Mouse (Mus musculus) Patski (cell line): ENCODE measurements around the gene Tbc1d4. TPM values are rescaled to one million over a fixed set of nuclear protein-coding genes. Genes with fewer than 3 reads are reported as not detected.

Source experiments
- ATAC-seq: fragments of 100-300 bp; one replicate; pipeline ENCODE4 v1.8.0; 2021
- CTCF ChIA-PET: fragments of 350-600 bp; sonication (Branson Sonifier 250); formaldehyde crosslinking; loops from one replicate; lab custom pipeline; 2022; ENCODE audit warnings: inconsistent platforms; lab: Charles Lee
- POLR2A ChIA-PET: fragments of 350-600 bp; sonication (Branson Sonifier 250); formaldehyde crosslinking; loops from one replicate; lab custom pipeline; 2022; ENCODE audit warnings: antibody characterized with exemption, inconsistent platforms; lab: Charles Lee
- DNase-seq: peaks from one replicate; pipeline ENCODE4 v3.0.0-alpha.2; 2011; ENCODE audit warnings: low read depth, low spot score
- H3K27me3 ChIP-seq: fragments of 371-371 bp; one replicate; pipeline ENCODE4 v1.5.1; 2021
- CTCF ChIP-seq: fragments of 100-300 bp; IDR thresholded peaks from one replicate; pipeline ENCODE4 v1.5.1; 2021
- in situ Hi-C: fragments of 300-500 bp; cut with MboI; formaldehyde crosslinking; loops from 3 replicates; pipeline ENCODE4 v1.11.1; 2018; ENCODE audit warnings: low pct_unique_long_range_greater_than_20kb, mixed read lengths
- polyA plus RNA-seq: library from polyadenylated mRNA; unstranded; gene quantifications from one replicate; pipeline ENCODE4 v1.2.3, GENCODE M21; 2021

Tbc1d4 gene
- polyA plus RNA-seq, 1 experiment from 2014 or later, result 11.8 TPM

DNA sequence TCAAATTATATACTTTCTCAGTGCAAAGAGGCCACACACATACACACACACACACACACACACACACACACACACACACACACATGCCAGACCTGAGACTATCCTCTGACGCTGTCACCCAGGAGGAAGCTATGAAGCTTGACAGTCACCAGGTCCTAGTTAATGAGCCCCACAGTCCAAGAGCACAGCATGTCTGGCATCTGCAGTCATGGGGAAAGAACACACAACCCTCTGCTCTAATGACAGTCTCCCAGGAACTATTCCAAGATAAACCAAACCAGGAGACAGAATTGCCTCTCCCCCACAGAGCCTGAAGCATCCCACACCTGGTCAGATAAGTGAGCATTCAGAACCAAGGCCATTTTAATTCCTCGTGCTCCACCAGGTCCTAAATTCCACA lies 71.1 kb downstream of the Tbc1d4 start:
- no peak for TF ChIP-seq CTCF
- ATAC-seq, result peak; percentile 88
- POLR2A ChIA-PET, result no interaction called here
- CTCF ChIA-PET, result no interaction called here
- peak; percentile 41 for DNase-seq
- no peaks in the 10 kb centered on the region for H3K27me3 ChIP-seq
- in situ Hi-C loops, result no loop called here

DNA sequence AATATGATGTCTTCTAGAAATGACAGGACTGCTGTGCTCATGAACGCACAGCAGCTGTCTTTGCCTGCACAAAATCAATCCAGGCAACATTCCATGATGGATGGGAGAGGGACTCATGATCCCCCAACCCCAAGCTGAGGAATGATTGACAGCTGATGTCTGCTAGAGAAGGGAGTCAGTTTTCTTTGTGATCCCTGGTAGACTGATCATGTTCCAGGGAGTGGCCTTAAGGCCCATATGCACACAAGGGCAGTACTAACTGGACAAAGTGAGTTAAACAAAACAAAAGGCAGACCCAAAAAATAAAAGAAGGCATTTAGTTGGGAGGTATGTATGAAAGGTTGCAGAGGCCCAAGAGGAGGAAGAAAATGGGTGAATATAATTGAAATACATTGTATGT lies 71.6 kb downstream of the Tbc1d4 start:
- ATAC-seq (no peak), DNase-seq (no peak)
- no peaks in the 10 kb centered on the region for H3K27me3 ChIP-seq
- no peak for TF ChIP-seq CTCF
- in situ Hi-C loops, result no loop called here
- POLR2A ChIA-PET, result no interaction called here
- CTCF ChIA-PET, result interaction anchor here (1.6 kb wide), 1 partner anchor 21 kb away, joined by 3 read pairs; no protein-coding TSS in a partner anchor

DNA sequence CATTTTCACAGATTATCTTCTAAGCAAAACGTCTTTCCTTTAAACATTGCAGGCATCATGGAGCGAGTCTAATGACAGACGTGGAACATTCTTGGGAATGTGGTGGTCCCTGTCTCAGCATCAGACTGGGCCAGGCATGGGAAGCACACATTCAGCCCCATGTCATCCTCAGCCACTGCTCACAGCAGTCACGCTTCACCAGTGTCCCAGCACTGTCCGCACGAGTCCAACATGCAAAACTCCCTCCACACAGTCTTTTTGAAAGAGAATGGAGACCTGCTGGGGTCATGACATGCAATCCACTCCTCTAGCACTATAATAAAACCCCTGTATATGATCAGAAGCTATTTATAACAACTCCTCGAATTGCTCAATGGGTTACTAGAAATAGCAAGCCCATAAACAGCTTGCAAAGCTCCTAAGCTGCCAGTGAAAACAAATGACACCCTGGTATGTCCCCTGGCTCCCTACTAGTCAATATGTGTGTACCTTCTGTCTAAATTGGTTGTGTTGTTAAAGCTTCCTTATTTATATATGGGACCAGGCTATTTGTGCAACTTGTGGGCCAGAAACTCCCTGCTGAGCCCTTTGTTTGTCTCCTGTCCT lies 76.8 kb downstream of the Tbc1d4 start:
- in situ Hi-C loops, result no loop called here
- no peak for DNase-seq
- no peak for ATAC-seq
- no peaks in the 10 kb centered on the region for H3K27me3 ChIP-seq
- ChIA-PET CTCF (interaction anchor here (0.6 to 1.4 kb wide), 4 partner anchors 9 to 81 kb away, joined by 3 to 6 read pairs (median 3); no protein-coding TSS in a partner anchor), POLR2A (no interaction called here)
- no peak for TF ChIP-seq CTCF

DNA sequence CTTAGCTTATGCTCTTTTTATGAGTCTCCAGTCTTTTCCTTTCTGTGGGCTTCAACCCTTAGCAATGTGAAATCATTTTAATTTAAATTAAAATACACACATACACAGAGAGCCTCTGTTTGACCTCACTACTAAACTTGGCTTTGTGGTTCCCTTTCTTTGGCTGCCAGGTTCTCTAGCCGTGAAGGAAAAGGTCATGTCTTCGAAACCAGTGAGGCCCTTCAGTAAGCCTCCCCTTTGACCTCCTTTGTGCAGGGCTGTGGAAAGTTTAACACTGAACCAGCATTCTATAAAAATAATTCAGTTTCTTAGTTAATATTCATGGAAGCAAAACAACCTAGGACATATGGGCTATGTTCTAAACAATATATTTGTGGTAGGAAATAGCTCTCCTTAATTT lies 78.5 kb downstream of the Tbc1d4 start:
- no peak for TF ChIP-seq CTCF
- ChIA-PET CTCF (interaction anchor here (0.6 to 1.8 kb wide), 5 partner anchors 10 to 119 kb away, joined by 3 to 6 read pairs (median 3); no protein-coding TSS in a partner anchor), POLR2A (no interaction called here)
- no peak for DNase-seq
- ATAC-seq, result no peak
- in situ Hi-C loops, result no loop called here
- no peaks in the 10 kb centered on the region for H3K27me3 ChIP-seq

DNA sequence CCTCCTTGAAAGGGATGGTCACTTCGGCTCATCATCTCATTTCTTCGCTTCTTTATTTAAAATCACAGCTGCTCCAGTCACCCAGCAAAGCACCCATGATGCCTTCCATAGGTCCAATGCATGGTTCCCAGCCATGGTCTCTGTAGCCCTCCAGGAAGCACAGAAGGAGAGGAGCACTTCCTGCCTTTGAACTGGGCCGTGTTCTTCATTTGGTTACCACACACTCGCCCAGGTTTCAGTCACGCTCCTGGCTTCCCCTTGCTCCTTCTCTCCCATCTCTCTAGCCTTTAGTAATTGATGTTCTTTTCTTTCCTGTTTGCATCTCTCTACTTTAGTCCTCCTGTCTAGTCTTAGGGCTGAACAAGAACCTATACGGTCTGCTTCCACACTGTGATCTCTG lies 79.8 kb downstream of the Tbc1d4 start:
- no peak for DNase-seq
- ChIA-PET CTCF (no interaction called here), POLR2A (no interaction called here)
- no peak for ATAC-seq
- H3K27me3 ChIP-seq, result no peaks in the 10 kb centered on the region
- in situ Hi-C loops, result no loop called here
- TF ChIP-seq CTCF, result no peak

DNA sequence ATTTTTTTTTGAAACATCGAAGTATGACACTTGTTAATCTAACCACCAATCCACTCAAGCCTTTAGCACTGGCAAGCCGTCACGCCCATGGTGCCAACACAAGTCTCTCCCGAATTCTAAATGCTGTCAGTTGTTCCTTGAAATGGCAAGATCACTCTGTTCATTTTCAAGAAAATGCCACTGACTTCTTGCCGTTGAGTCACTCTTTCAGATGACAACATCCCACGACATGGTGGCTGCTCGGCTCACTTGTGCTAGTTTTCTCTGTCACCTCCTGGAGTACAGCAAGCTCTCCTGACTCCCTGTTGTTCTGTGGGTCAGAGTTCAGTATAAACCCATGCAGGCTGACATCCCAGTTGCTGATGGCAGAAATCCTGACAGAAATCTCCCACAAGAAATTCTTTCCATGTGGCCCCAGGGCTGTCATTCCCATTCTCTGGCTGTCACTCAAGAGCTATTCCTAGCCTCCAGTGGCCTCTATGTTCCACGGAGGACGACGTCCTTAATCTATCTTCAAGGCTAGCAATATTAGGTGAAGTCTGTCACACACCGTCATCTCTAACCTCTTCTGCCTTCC lies 81.5 kb downstream of the Tbc1d4 start:
- CTCF ChIA-PET, result interaction anchor here (1.1 kb wide), 1 partner anchor 13 kb away, joined by 3 read pairs; no protein-coding TSS in a partner anchor

DNA sequence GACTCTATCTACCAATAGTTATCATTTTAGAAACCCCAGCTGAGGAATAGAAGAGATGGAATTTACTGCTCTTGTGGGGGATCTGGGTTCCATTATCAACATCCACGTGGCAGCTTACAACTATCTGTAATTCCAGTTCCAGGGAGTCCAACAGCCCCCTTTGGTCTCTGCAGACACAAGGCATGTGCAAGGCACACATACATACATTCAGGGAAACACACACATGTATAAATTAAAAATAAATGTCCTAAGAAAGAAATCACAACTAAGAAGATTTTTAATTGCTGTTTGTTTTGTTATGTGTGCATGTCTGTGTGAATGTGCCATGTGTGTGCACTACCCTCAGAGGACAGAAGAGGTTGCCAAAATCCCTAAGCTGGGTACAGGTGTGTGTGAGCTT lies 82.5 kb downstream of the Tbc1d4 start:
- ATAC-seq, result no peak
- no peak for TF ChIP-seq CTCF
- DNase-seq, result no peak
- in situ Hi-C loops, result no loop called here
- POLR2A ChIA-PET, result no interaction called here
- H3K27me3 ChIP-seq, result no peaks in the 10 kb centered on the region
- CTCF ChIA-PET, result no interaction called here

More for the DNA sequence above, 81.5 kb downstream of the Tbc1d4 start:
- H3K27me3 ChIP-seq, result no peaks in the 10 kb centered on the region
- in situ Hi-C loops, result no loop called here
- ATAC-seq, result no peak
- no peak for DNase-seq
- POLR2A ChIA-PET, result no interaction called here
- TF ChIP-seq CTCF, result no peak

DNA sequence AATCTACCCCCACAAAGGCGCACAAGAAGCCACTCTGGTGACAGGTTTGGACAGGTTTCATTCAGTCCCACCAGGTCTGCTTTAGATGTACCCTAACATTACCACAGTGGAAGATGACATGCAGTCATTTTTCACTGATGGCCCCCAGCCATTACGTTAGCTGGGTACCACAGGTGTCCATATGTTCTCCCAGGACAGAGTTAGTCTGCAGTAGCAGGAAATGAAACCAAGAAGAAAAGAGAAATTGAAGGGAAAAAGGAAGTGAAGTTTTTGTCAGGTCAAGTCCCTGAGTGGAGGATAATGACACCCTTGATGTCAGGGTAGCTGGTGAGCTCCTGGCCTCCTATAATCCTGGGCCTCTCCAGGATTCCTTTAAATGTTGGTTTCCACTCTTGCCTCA lies 89.0 kb downstream of the Tbc1d4 start:
- TF ChIP-seq CTCF, result no peak
- ChIA-PET CTCF (interaction anchor here (0.9 to 2.1 kb wide), 3 partner anchors 11 to 116 kb away, joined by 3 to 6 read pairs (median 4); partner anchors contain the start of gene Tbc1d4), POLR2A (no interaction called here)
- DNase-seq (no peak), ATAC-seq (no peak)
- in situ Hi-C loops, result loop anchor here (5.0 kb wide), 1 partner anchor 87 kb away; the partner anchor contains the start of gene Tbc1d4
- H3K27me3 ChIP-seq, result no peaks in the 10 kb centered on the region

DNA sequence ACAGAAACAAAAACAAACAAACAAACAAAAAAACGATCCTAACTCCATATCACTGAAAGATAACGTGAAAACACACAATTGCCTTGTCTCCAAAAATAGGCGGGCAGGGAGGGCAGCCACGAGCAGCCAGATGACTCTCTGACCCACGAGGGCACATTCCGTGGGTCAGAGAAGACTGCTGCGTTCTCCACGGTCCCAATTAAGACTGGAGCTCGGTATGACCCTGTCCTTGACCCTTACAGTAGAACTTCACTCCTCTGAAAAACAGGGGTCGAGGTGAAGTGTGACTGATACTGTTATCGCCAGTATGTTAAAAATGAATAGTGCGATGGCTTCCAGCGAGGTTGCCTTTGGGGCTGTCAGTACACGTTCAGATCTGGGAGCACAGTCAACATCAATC lies 90.7 kb downstream of the Tbc1d4 start:
- ChIA-PET POLR2A (no interaction called here), CTCF (interaction anchor here (0.9 to 1.0 kb wide), 2 partner anchors 13 to 91 kb away, joined by 3 to 5 read pairs; partner anchors contain the start of gene Tbc1d4)
- DNase-seq, result no peak
- H3K27me3 ChIP-seq, result no peaks in the 10 kb centered on the region
- in situ Hi-C loops, result loop anchor here (5.0 kb wide), 1 partner anchor 89 kb away; the partner anchor contains the start of gene Tbc1d4
- TF ChIP-seq CTCF, result no peak
- no peak for ATAC-seq

DNA sequence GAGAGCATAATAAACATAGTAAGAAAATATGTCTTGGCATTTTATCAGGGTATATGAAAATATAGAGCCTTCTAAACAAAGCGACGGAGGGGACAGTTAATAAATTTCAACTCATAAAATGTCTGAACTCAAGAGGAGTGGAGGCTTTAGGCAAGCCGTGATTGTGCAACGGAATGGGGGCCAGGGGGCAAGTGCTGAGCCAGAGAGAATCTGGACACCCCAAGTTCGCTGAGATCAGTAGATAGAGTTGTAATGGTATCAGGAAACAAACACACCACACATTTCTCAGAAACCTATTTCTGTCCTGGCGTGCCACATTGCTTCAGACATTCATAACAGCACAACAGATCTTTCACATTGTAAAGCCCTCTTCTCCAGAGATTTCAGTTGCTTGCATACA lies 91.2 kb downstream of the Tbc1d4 start:
- in situ Hi-C loops, result loop anchor here (5.0 kb wide), 1 partner anchor 90 kb away; the partner anchor contains the start of gene Tbc1d4
- DNase-seq, result no peak

DNA sequence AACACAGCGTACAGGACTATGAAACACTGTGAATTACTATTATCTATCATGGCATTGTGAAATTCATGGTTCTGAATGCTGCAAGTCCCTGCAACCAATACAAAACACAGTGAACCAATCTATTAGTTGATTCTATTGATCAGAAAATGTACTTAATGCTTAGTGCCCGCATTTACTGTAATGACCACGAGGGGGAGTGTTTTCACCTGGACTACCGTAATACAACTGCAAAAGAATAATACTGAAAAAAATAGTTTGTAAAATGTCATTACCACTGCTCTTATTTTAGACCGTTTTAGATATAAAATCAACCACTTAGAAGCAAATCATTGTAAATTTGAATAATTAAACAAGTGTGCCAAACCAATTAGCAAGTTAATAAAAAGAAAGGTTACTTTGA lies 91.7 kb downstream of the Tbc1d4 start:
- POLR2A ChIA-PET, result no interaction called here

More for the DNA sequence above, 91.2 kb downstream of the Tbc1d4 start:
- H3K27me3 ChIP-seq, result no peaks in the 10 kb centered on the region
- ATAC-seq, result no peak
- TF ChIP-seq CTCF, result no peak
- CTCF ChIA-PET, result interaction anchor here (1.0 kb wide), 1 partner anchor 91 kb away, joined by 5 read pairs; the partner anchor contains the start of gene Tbc1d4
- POLR2A ChIA-PET, result no interaction called here

More for the DNA sequence above, 91.7 kb downstream of the Tbc1d4 start:
- ATAC-seq (no peak), DNase-seq (no peak)
- no peaks in the 10 kb centered on the region for H3K27me3 ChIP-seq
- in situ Hi-C loops, result loop anchor here (5.0 kb wide), 1 partner anchor 90 kb away; the partner anchor contains the start of gene Tbc1d4
- TF ChIP-seq CTCF, result peak; percentile 62
- CTCF ChIA-PET, result no interaction called here
